Mouse (Mus musculus) neural tube, embryonic 15.5 days (tissue): ENCODE results near the gene Mrps7. TPM values are rescaled to one million over a fixed set of nuclear protein-coding genes. Genes with fewer than 3 reads are reported as not detected.

Source experiments
- ATAC-seq: fragments of 200-750 bp; cut with Nextera tagmentation; 2 replicates; pipeline ENCODE4 v1.8.0; 2017; ENCODE audit warnings: mild to moderate bottlenecking, moderate TSS enrichment, moderate library complexity; ENCODE audit not compliant: low FRiP score
- H3K27ac ChIP-seq: fragments of 300-500 bp; sonication (generic); replicated peaks from 2 replicates; pipeline ENCODE4 v1.5.1; 2015; ENCODE audit warnings: mild to moderate bottlenecking, inconsistent platforms
- H3K27me3 ChIP-seq: fragments of 300-500 bp; sonication (generic); replicated peaks from 2 replicates; pipeline ENCODE4 v1.6.1; 2015; ENCODE audit warnings: inconsistent platforms
- H3K36me3 ChIP-seq: fragments of 300-500 bp; sonication (generic); 2 replicates; pipeline ENCODE4 v1.6.1; 2015; ENCODE audit warnings: inconsistent platforms
- H3K4me1 ChIP-seq: fragments of 300-500 bp; sonication (generic); 2 replicates; pipeline ENCODE4 v1.6.1; 2015; ENCODE audit warnings: inconsistent platforms
- H3K4me2 ChIP-seq: fragments of 300-500 bp; sonication (generic); 2 replicates; pipeline ENCODE4 v1.6.1; 2015; ENCODE audit warnings: inconsistent platforms, mild to moderate bottlenecking, moderate library complexity
- H3K4me3 ChIP-seq: fragments of 300-500 bp; sonication (generic); replicated peaks from 2 replicates; pipeline ENCODE4 v1.5.1; 2015; ENCODE audit warnings: mild to moderate bottlenecking, inconsistent platforms
- H3K9ac ChIP-seq: fragments of 300-500 bp; sonication (generic); replicated peaks from 2 replicates; pipeline ENCODE4 v1.6.1; 2015; ENCODE audit warnings: mild to moderate bottlenecking, inconsistent platforms
- H3K9me3 ChIP-seq: fragments of 300-500 bp; sonication (generic); replicated peaks from 2 replicates; pipeline ENCODE4 v1.6.1; 2016; ENCODE audit warnings: inconsistent platforms
- WGBS: fragments of 180-500 bp; shearing (Covaris S2); methylation state at CpG from one replicate; pipeline ENCODE4 v1.1.7; 2015; ENCODE audit warnings: mixed read lengths; 5-methylcytosine and 5-hydroxymethylcytosine counted together
- polyA plus RNA-seq: library from polyadenylated mRNA; unstranded; fragments of >200 nt; fragmentation: Nextera tagmentation; extraction: Ambion mirVana; gene quantifications from 2 replicates; pipeline ENCODE4 v1.2.1, GENCODE M21; 2015

The Mrps7 gene
- polyA plus RNA-seq, 1 experiment from 2014 or later = 81.0 TPM

DNA sequence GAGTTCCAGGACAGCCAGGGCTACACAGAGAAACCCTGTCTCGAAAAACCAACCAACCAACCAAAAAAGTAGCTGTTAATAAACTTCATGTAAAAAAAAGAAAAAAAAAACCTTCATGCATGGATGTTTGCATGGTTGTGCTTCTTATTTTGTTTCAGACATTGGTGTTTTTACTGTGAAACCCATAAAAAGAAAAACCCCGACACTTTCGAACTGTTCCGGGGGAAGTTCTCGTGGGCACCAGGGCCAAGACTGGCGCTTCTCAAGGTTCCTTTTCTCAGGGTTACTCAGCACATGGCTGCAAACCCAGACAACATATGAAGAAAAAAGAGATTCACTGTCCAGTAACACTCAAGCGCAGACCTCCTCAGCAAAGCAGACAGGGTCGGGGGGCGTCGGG is 29.1 kb downstream of the Mrps7 start:
- H3K4me2 ChIP-seq = no peak overlapping the region
- ATAC-seq = no peak
- H3K4me3 ChIP-seq = no peak overlapping the region
- H3K27ac ChIP-seq = no peak overlapping the region
- H3K9ac ChIP-seq = no peak overlapping the region
- peaks cover 4% of the 10 kb centered on the region; the same call in 1 of the 2 replicates for H3K4me1 ChIP-seq
- no peaks in the 10 kb centered on the region for H3K36me3 ChIP-seq
- 92% methylated on average over 10 of the region's 10 CpGs for WGBS
- H3K9me3 ChIP-seq = no peaks in the 10 kb centered on the region
- no peaks in the 10 kb centered on the region for H3K27me3 ChIP-seq

DNA sequence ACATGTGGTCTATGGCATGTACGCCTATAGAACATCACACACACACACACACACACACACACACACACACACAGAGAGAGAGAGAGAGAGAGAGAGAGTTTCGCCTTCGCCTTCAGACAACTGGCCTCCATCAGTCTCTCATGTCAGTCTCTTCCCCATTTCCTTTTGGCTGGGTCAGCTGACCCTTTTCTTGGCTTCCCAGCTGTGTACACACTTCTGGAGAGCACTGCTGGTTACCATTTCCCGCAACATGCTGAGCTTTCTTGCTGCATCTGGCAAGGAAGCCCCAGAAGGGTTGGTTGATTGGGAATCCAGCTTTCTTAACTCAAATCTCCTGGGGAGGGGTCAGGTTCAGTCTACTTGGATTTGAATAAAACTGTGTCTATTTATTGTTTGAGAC is 30.4 kb downstream of the Mrps7 start:
- H3K9me3 ChIP-seq = no peaks in the 10 kb centered on the region
- H3K4me3 ChIP-seq = no peak overlapping the region
- no peak overlapping the region for H3K27ac ChIP-seq
- H3K36me3 ChIP-seq = no peaks in the 10 kb centered on the region
- H3K9ac ChIP-seq = no peak overlapping the region
- no peaks in the 10 kb centered on the region for H3K27me3 ChIP-seq
- H3K4me2 ChIP-seq = no peak overlapping the region
- 86% methylated on average over 3 of the region's 4 CpGs for WGBS
- no peaks in the 10 kb centered on the region for H3K4me1 ChIP-seq
- ATAC-seq = no peak

DNA sequence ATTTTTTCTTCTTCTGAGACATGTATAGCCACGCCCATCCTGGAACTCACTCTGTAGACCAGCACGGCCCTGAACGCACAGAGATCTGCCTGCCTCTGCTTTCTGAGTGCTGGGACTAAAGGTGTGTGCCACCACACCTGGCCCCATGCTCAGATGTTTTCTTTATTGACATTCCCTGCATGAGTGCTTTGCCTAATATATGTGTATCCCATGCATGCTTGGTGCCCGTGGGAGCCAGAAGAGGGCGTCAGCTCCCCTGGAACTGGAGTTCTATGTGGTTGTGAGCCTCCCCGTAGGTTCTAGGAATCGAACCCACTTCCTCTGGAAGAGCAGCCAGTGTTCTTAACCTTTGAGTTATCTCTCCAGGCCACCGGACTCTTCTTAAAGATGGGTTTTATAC is 31.3 kb downstream of the Mrps7 start:
- no peaks in the 10 kb centered on the region for H3K27me3 ChIP-seq
- no peak overlapping the region for H3K4me2 ChIP-seq
- H3K27ac ChIP-seq = no peak overlapping the region
- H3K9ac ChIP-seq = no peak overlapping the region
- H3K9me3 ChIP-seq = no peaks in the 10 kb centered on the region
- no peak overlapping the region for H3K4me3 ChIP-seq
- no peaks in the 10 kb centered on the region for H3K36me3 ChIP-seq
- ATAC-seq = no peak
- H3K4me1 ChIP-seq = no peaks in the 10 kb centered on the region
- WGBS = 89% methylated on average over 8 of the region's 8 CpGs

DNA sequence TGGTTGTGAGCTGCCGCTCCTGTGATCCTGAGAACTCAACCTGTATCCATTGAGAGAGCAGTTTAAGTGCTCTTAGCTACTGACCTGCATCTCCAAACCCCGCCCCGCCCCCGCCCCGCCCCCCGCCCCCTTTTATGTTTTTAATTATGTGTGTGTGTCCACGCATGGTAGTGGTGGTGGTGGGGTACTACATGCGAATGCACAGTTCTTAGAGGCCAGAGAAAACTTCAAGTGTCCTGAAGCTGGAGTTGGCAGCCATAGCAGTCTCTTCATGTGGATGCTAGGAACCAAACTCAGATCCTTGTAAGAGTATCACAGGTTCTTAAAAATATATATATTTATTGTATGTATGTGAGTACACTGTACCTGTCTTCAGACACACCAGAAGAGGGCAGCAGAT is 31.8 kb downstream of the Mrps7 start:
- Histone ChIP-seq H3K4me2 (no peak overlapping the region), H3K9ac (no peak overlapping the region), H3K4me3 (no peak overlapping the region), H3K9me3 (no peaks in the 10 kb centered on the region), H3K36me3 (no peaks in the 10 kb centered on the region), H3K27me3 (no peaks in the 10 kb centered on the region), H3K4me1 (no peaks in the 10 kb centered on the region), H3K27ac (no peak overlapping the region)
- 73% methylated on average over 8 of the region's 8 CpGs for WGBS
- no peak for ATAC-seq

DNA sequence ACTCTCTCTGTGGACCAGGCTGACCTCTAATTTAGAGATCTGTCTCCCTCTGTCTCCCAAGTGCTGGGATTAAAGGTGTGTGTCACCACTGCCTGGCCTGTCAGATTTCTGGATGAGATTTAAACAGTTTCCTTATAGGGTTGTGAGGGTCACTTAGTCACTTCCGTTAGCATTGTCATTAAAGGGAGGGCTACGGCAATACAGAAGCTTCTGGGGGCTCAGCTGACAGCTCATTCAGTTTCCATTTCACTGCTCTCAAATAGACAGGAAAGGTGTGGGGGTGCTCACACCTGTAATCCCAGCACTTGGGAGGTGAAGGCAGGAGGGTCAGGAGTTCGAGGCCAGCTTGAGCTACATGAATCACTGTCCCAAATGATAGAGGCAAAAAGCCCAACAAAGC is 33.2 kb downstream of the Mrps7 start:
- no peak for ATAC-seq
- H3K27ac ChIP-seq = no peak overlapping the region
- H3K4me1 ChIP-seq = no peaks in the 10 kb centered on the region
- no peak overlapping the region for H3K4me2 ChIP-seq
- WGBS = 80% methylated on average over 3 of the region's 3 CpGs
- no peak overlapping the region for H3K4me3 ChIP-seq
- no peaks in the 10 kb centered on the region for H3K9me3 ChIP-seq
- no peaks in the 10 kb centered on the region for H3K36me3 ChIP-seq
- no peak overlapping the region for H3K9ac ChIP-seq
- no peaks in the 10 kb centered on the region for H3K27me3 ChIP-seq

DNA sequence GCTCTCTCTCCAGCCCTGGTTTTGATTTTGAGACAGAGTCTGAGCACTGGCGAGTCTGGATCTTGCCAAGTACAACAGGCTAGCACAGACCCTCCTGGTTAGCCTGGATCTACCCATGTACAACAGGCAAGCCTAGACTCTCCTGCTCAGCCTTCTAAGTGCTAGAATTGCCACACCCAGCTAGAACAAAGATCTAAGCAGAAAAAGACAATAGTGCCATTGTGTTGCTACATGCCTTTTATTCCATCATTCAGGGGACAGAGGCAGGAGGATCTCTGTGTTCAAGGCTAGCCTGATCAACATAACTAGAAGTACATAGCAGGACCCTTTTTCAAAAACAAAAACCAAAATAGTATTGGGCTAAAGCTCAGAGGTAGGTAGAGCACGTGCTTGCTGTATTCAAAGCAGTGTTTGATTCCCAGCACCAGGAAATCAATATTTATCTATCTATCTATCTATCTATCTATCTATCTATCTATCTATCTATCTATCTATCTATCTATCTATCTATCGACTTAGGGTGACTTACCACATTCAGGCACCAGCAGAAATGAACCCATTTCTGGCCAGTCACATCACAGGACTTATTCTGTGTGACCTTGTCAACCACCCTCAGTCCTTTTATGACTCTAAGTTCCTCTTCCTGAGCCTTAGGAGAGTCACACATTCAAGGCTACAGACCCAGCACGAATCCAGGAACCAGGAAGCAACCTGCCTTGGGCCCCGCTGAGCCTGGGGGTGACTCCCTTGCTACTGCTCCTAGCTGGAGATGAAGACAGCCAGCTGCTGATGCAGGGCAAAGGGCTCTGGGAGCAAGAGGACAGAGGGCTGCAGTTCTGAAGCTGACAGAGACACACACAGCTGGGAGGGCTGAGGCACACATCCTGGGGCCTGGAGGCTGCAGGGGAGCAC is 35.0 kb downstream of the Mrps7 start:
- Histone ChIP-seq H3K4me2 (no peak overlapping the region), H3K4me3 (no peak overlapping the region), H3K27ac (no peak overlapping the region), H3K36me3 (peaks cover 9% of the 10 kb centered on the region), H3K27me3 (no peaks in the 10 kb centered on the region), H3K4me1 (no peaks in the 10 kb centered on the region), H3K9ac (no peak overlapping the region), H3K9me3 (no peaks in the 10 kb centered on the region)
- WGBS = 82% methylated on average over 5 of the region's 5 CpGs
- ATAC-seq = no peak

DNA sequence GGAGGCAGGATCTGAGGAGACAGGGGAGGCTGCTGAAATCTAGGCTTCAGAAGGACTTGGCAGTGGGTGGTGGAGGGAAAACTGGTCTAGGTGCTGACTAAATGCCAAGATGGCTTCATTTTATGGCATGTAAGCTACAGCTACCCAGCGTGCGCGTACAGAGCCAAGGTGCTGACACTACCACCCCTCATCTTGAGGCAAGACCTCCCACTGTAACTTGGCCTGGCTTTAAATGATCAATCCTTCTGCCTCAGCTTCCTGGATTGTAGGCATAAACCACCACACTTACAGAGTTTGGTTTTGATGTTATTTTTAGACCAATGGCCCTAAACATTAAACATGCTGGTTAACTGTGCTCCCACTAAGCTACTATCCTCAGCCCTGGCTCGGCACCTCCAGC is 35.8 kb downstream of the Mrps7 start:
- no peak overlapping the region for H3K9ac ChIP-seq
- no peaks in the 10 kb centered on the region for H3K27me3 ChIP-seq
- no peaks in the 10 kb centered on the region for H3K9me3 ChIP-seq
- no peaks in the 10 kb centered on the region for H3K4me1 ChIP-seq
- H3K4me3 ChIP-seq = no peak overlapping the region
- peaks cover 14% of the 10 kb centered on the region for H3K36me3 ChIP-seq
- H3K27ac ChIP-seq = no peak overlapping the region
- H3K4me2 ChIP-seq = no peak overlapping the region
- WGBS = 83% methylated on average over 4 of the region's 4 CpGs
- ATAC-seq = no peak

DNA sequence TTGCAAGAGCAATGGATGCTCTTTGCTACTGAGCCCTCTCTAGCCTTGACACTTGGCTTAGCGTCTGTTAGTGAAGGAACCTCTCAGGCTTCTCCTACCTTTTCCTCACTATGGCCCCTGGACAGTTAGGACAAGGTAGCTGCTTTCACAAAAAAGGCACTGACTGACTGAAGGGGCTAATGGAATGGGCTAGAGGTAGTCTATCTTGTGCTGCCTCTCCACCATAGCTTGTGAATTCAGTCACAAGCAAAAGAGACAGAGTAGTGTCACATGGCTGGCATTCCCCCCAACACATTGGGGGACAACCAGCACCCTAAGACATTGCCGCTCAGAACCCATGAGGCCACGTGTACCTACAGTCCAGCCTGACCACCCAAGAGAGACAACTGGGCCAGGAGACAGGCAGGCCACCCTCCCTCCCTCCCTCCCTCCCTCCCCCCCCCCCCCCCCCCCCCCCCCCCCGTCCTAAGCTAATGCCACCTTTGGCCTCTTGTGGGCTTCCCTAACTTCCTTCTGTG is 36.6 kb downstream of the Mrps7 start:
- H3K4me2 ChIP-seq = no peak overlapping the region
- no peaks in the 10 kb centered on the region for H3K4me1 ChIP-seq
- peaks cover 20% of the 10 kb centered on the region for H3K36me3 ChIP-seq
- H3K27ac ChIP-seq = no peak overlapping the region
- no peaks in the 10 kb centered on the region for H3K9me3 ChIP-seq
- no peak overlapping the region for H3K4me3 ChIP-seq
- no peak overlapping the region for H3K9ac ChIP-seq
- WGBS = 89% methylated on average over 3 of the region's 4 CpGs
- ATAC-seq = no peak
- H3K27me3 ChIP-seq = no peaks in the 10 kb centered on the region

DNA sequence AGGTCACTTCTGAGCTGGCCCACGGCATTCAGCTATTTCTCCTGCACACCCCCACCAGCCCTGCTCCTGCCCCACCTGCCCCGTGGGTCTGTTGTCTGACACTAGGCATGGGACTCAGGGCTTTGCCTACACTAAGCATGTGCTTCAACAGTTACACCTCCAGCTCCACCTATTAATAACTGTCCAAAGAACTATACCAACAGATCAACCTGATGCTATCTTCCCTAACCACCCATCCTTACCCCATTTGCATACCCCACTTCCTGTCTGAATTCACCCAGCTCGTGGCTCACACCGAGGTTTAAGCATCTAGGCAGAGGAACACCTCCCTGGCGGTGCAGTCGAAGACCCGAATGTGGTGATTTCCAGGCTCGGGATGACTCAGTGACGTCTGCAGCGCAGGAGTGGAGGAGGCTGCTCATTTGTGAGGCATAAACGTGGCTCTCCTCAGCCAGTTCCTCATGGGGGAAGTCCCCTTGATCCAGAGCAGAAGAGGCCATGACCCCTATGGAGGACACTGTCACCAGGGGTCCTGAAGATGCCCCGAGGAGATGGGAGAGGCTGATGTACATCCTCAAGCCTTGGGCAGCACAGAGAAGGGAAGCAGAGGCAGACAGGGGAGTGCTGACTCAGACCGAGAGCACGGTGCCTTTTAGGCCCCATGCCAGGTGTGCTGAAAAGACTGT is 37.4 kb downstream of the Mrps7 start:
- Histone ChIP-seq H3K4me2 (no peak overlapping the region), H3K9me3 (no peaks in the 10 kb centered on the region), H3K36me3 (peaks cover 23% of the 10 kb centered on the region), H3K27me3 (no peaks in the 10 kb centered on the region), H3K4me3 (no peak overlapping the region), H3K27ac (no peak overlapping the region), H3K9ac (no peak overlapping the region), H3K4me1 (no peaks in the 10 kb centered on the region)
- WGBS = 55% methylated on average over 14 of the region's 14 CpGs
- ATAC-seq = no peak

DNA sequence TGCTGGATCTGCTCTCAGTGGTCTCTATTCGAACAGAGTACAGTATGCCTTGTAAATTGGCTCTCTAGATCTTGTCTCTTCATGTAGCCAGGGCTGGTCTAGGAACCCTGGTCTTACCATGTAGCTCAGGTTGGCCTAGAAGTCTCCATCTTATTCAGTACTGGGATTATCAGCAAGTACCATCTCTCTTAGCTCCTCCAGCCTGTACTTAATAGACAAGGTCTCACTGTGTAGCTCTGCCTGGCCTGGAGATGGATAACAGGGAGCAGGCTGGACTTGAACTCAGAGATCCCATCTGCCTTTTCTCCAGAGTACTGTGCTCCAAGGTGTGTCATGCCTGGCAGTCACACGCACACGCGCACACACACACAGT is 37.9 kb downstream of the Mrps7 start:
- ATAC-seq = no peak
- Histone ChIP-seq H3K9ac (no peak overlapping the region), H3K36me3 (peaks cover 28% of the 10 kb centered on the region), H3K4me2 (no peak overlapping the region), H3K27ac (no peak overlapping the region), H3K4me1 (no peaks in the 10 kb centered on the region), H3K27me3 (no peaks in the 10 kb centered on the region), H3K9me3 (no peaks in the 10 kb centered on the region), H3K4me3 (no peak overlapping the region)
- WGBS = 93% methylated on average over 4 of the region's 4 CpGs

DNA sequence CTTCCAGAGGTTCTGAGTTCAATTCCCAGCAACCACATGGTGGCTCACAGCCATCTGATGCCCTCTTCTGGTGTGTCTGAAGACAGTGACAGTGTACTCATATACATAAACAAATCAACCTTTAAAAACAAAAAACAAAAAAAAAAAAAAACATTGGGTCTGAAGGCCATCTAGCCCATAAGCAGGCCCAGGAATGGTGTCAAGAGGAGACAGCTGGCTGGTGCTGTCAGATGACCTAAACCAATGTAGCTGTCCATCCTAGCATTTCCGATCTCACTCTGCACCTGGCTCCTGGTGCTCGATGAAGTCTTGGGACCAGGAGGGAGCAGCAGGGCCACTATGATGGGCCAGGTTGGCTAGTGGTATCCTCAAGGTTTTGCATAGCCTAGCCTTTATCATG is 39.0 kb downstream of the Mrps7 start:
- H3K36me3 ChIP-seq = peaks cover 30% of the 10 kb centered on the region
- no peaks in the 10 kb centered on the region for H3K9me3 ChIP-seq
- no peaks in the 10 kb centered on the region for H3K27me3 ChIP-seq
- no peak overlapping the region for H3K4me3 ChIP-seq
- no peak overlapping the region for H3K4me2 ChIP-seq
- H3K9ac ChIP-seq = no peak overlapping the region
- no peak for ATAC-seq
- H3K27ac ChIP-seq = no peak overlapping the region
- H3K4me1 ChIP-seq = no peaks in the 10 kb centered on the region
- 94% methylated on average over 2 of the region's 2 CpGs for WGBS

DNA sequence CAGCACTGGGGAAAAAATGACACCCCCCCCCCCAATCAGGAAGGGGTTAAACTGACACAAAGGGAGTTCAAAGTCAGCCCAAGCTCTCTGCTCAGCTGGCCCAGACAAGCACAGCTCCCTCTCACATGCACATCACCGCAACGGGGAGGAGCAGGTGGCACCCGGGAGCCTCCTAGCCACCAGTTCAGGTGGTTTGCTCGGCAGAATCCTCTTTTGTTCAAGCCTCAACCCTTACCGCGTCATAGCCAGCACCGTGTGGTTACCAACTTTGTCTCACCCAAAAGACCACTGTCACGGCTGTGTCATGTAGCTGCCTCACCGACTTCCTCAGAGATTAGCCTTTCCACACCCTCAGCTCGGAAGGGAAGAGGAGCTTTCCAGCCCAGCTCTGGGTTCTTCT is 39.5 kb downstream of the Mrps7 start:
- no peaks in the 10 kb centered on the region for H3K27me3 ChIP-seq
- no peak overlapping the region for H3K4me3 ChIP-seq
- no peak overlapping the region for H3K4me2 ChIP-seq
- H3K9ac ChIP-seq = no peak overlapping the region
- ATAC-seq = no peak
- H3K9me3 ChIP-seq = no peaks in the 10 kb centered on the region
- peaks cover 35% of the 10 kb centered on the region for H3K36me3 ChIP-seq
- no peaks in the 10 kb centered on the region for H3K4me1 ChIP-seq
- WGBS = 79% methylated on average over 10 of the region's 10 CpGs
- H3K27ac ChIP-seq = no peak overlapping the region
